Mouse (Mus musculus) liver, embryonic 14.5 days (tissue): Measurements from ENCODE around the gene Fut4. TPM values are rescaled to one million over a fixed set of nuclear protein-coding genes. Genes with fewer than 3 reads are reported as not detected.

Experiments
- ATAC-seq: fragments of 200-750 bp; cut with Nextera tagmentation; 2 replicates; pipeline ENCODE4 v1.8.0; 2017; ENCODE audit warnings: moderate number of reproducible peaks, mild to moderate bottlenecking, moderate library complexity; ENCODE audit not compliant: insufficient read depth
- DNase-seq, 3 experiments: peaks; one replicate each; pipeline ENCODE4 v3.0.0-alpha.2; 2012 to 2013; ENCODE audit warnings: low read depth in 3 of 3, low spot score in 3 of 3
- H3K27ac ChIP-seq: fragments of 300-500 bp; sonication (generic); 2 replicates; pipeline ENCODE4 v1.5.1; 2014; ENCODE audit warnings: moderate library complexity, mild to moderate bottlenecking, control low read depth, inconsistent platforms
- H3K27me3 ChIP-seq: fragments of 300-500 bp; sonication (generic); 2 replicates; pipeline ENCODE4 v1.6.1; 2014; ENCODE audit warnings: mild to moderate bottlenecking, low read length, moderate library complexity; ENCODE audit not compliant: control insufficient read depth, insufficient read depth
- H3K36me3 ChIP-seq: fragments of 300-500 bp; sonication (generic); replicated peaks from 2 replicates; pipeline ENCODE4 v1.6.1; 2014; ENCODE audit warnings: low read depth; ENCODE audit not compliant: control insufficient read depth, insufficient read depth
- H3K4me1 ChIP-seq, 2 experiments: fragments of 200-500 bp in 1 of 2; fragments of 300-500 bp in 1 of 2; sonication (generic) in 1 of 2; replicated peaks; 2 replicates each; pipeline ENCODE4 v1.6.1; 2012 to 2014; ENCODE audit warnings: antibody characterized with exemption in 1 of 2, inconsistent platforms in 1 of 2, low read length in 1 of 2; ENCODE audit not compliant: control insufficient read depth in 2 of 2, insufficient read depth in 2 of 2
- H3K4me2 ChIP-seq: fragments of 300-500 bp; sonication (generic); 2 replicates; pipeline ENCODE4 v1.6.1; 2014; ENCODE audit warnings: low read depth, mild to moderate bottlenecking, control low read depth, moderate library complexity
- H3K4me3 ChIP-seq, 2 experiments: fragments of 200-500 bp in 1 of 2; fragments of 300-500 bp in 1 of 2; sonication (generic) in 1 of 2; 2 replicates each; pipeline ENCODE4 v1.5.1; 2012 to 2014; ENCODE audit warnings: low read depth in 2 of 2, low read length in 2 of 2, mild to moderate bottlenecking in 2 of 2, control low read depth in 1 of 2, inconsistent platforms in 1 of 2, moderate library complexity in 1 of 2; ENCODE audit not compliant: insufficient read depth in 1 of 2
- H3K9ac ChIP-seq: fragments of 300-500 bp; sonication (generic); replicated peaks from 2 replicates; pipeline ENCODE4 v1.6.1; 2014; ENCODE audit warnings: mild to moderate bottlenecking, control low read depth, moderate library complexity
- H3K9me3 ChIP-seq: fragments of 300-500 bp; sonication (generic); 2 replicates; pipeline ENCODE4 v1.6.1; 2016; ENCODE audit warnings: low read length, mixed read lengths; ENCODE audit not compliant: control insufficient read depth
- CTCF ChIP-seq: IDR thresholded peaks from 2 replicates; pipeline ENCODE4 v1.5.1; 2016; ENCODE audit warnings: antibody characterized with exemption, low read depth, control low read depth
- EP300 ChIP-seq: IDR thresholded peaks from 2 replicates; pipeline ENCODE4 v1.6.1; 2016; ENCODE audit warnings: antibody characterized with exemption, low read depth
- WGBS: fragments of 180-500 bp; shearing (Covaris S2); extraction: QIAGEN DNeasy Blood & Tissue Kit; methylation state at CpG from one replicate; pipeline ENCODE4 v1.1.7; 2014; ENCODE audit not compliant: insufficient replicate concordance; 5-methylcytosine and 5-hydroxymethylcytosine counted together
- polyA plus RNA-seq, 2 experiments: library from polyadenylated mRNA; depleted of rRNA in 1 of 2; stranded (reverse) in 1 of 2; unstranded in 1 of 2; fragments of >200 nt; fragmentation: Nextera tagmentation in 1 of 2; extraction: Ambion mirVana in 1 of 2; gene quantifications; 2 replicates each; pipeline versions ENCODE4 v1.2.1 to v1.2.3; 2012 to 2014

The Fut4 gene
- polyA plus RNA-seq, 2 experiments: 0.37 to 0.39 TPM

- TF ChIP-seq EP300 (no peak), CTCF (no peak)
- H3K4me2 ChIP-seq: no peak overlapping the region
- no peaks in the 10 kb centered on the region for H3K4me1 ChIP-seq
- H3K4me3 ChIP-seq: no peak overlapping the region
- 60% methylated on average over 2 of the region's 2 CpGs for WGBS
- DNase-seq: no peak
- H3K9ac ChIP-seq: no peak overlapping the region
- H3K9me3 ChIP-seq: no peaks in the 10 kb centered on the region
- no peak for ATAC-seq
- no peak overlapping the region for H3K27ac ChIP-seq
- peaks cover 5% of the 10 kb centered on the region; the same call in 1 of the 2 replicates for H3K27me3 ChIP-seq
- H3K36me3 ChIP-seq: no peaks in the 10 kb centered on the region
These were observed 19.9 kb upstream of the Fut4 start for GRCm38 (mm10) chr9:14772074-14772473.

- DNase-seq: no peak
- TF ChIP-seq CTCF: no peak
- no peak for TF ChIP-seq EP300
- no peak for ATAC-seq
- Histone ChIP-seq H3K27me3 (peaks cover 5% of the 10 kb centered on the region; the same call in 1 of the 2 replicates), H3K9me3 (no peaks in the 10 kb centered on the region), H3K4me2 (no peak within 1 kb of the TSS), H3K4me1 (no peaks in the 10 kb centered on the region), H3K36me3 (no peaks in the 10 kb centered on the region), H3K27ac (no peak within 1 kb of the TSS), H3K9ac (no peak within 1 kb of the TSS), H3K4me3 (no peak within 1 kb of the TSS)
- WGBS: 29% methylated on average over 23 of the region's 23 CpGs
These were observed 18.7 kb upstream of the Fut4 start, which contains the start of gene 1700012B09Rik for GRCm38 (mm10) chr9:14770803-14771471. Gene 1700012B09Rik, minus strand, starts transcription at chr9:14771030.

DNA sequence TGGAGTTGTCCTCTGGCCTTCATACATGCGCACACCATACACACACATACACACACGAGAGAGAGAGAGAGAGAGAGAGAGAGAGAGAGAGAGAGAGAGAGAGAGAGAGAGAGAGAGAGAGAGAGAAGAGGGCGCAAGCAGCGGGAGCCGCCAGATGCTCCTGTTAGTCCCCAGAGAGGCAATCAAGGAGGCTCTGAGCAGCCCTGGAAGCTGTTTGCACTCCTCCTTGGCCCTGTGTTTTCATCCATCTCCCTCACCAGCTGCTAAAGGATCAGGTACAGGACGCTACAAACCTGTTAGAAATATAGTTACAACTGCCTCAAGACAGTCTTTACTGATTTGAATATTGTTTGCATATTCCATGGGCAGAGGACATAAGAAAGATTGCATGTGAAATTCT lies 17.6 kb upstream of the Fut4 start:
- no peak for TF ChIP-seq CTCF
- no peak for TF ChIP-seq EP300
- 53% methylated on average over 5 of the region's 6 CpGs for WGBS
- H3K36me3 ChIP-seq: no peaks in the 10 kb centered on the region
- no peaks in the 10 kb centered on the region for H3K4me1 ChIP-seq
- H3K9ac ChIP-seq: no peak overlapping the region
- peaks cover 5% of the 10 kb centered on the region; the same call in 1 of the 2 replicates for H3K27me3 ChIP-seq
- no peak overlapping the region for H3K27ac ChIP-seq
- DNase-seq: no peak
- no peak for ATAC-seq
- H3K4me2 ChIP-seq: no peak overlapping the region
- no peak overlapping the region for H3K4me3 ChIP-seq
- no peaks in the 10 kb centered on the region for H3K9me3 ChIP-seq

GRCm38 (mm10) chr9:14764765-14765164 lies 12.6 kb upstream of the Fut4 start:
- Histone ChIP-seq H3K9ac (no peak overlapping the region), H3K4me3 (no peak overlapping the region), H3K36me3 (no peaks in the 10 kb centered on the region), H3K4me1 (no peaks in the 10 kb centered on the region), H3K27me3 (no peaks in the 10 kb centered on the region; the same call in 1 of the 2 replicates), H3K27ac (no peak overlapping the region), H3K9me3 (no peaks in the 10 kb centered on the region), H3K4me2 (no peak overlapping the region)
- 13% methylated on average over 7 of the region's 7 CpGs for WGBS
- peak; percentile 66 for TF ChIP-seq CTCF
- TF ChIP-seq EP300: no peak
- no peak for DNase-seq
- no peak for ATAC-seq

DNA sequence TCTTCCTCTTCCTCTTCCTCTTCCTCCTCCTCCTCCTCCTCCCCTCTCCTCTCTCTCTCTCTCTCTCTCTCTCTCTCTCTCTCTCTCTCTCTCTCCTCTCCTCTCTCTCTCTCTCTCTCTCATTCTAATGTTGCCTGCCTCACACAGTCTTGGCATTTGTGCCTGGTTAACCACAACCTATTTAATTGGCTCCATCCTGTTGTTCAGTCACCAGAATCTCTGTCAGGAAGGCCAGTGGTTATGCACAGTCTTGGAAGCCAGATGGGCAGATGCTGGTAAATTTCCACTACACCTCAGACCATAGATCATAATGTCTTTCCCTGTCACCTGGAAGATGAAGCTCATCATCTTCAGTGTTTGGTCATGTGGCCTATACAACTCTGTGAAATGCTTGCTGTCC lies 7.1 kb upstream of the Fut4 start:
- H3K27me3 ChIP-seq: no peaks in the 10 kb centered on the region
- 0 out of 4 replicates have a peak, but pooled peaks cover 0 to 2% of the 10 kb centered on the region in 2 experiments for H3K4me1 ChIP-seq
- no peaks in the 10 kb centered on the region for H3K9me3 ChIP-seq
- H3K4me2 ChIP-seq: no peak overlapping the region
- H3K36me3 ChIP-seq: no peaks in the 10 kb centered on the region
- DNase-seq (no peak), ATAC-seq (no peak)
- H3K27ac ChIP-seq: no peak overlapping the region
- no peak overlapping the region for H3K4me3 ChIP-seq
- no peak overlapping the region for H3K9ac ChIP-seq
- TF ChIP-seq EP300 (no peak), CTCF (no peak)
